Mouse (Mus musculus) neural tube, embryonic 14.5 days (tissue): ENCODE measurements around the gene Eea1. TPM values are rescaled to one million over a fixed set of nuclear protein-coding genes. Genes with fewer than 3 reads are reported as not detected.

Source experiments
- ATAC-seq: fragments of 200-750 bp; cut with Nextera tagmentation; 2 replicates; pipeline ENCODE4 v1.8.0; 2017; ENCODE audit warnings: low read depth, mild to moderate bottlenecking, moderate TSS enrichment, moderate library complexity
- H3K27ac ChIP-seq: fragments of 300-500 bp; sonication (generic); 2 replicates; pipeline ENCODE4 v1.5.1; 2014; ENCODE audit warnings: low read depth, mild to moderate bottlenecking, control low read depth, low read length, moderate library complexity, mixed read lengths
- H3K27me3 ChIP-seq: fragments of 300-500 bp; sonication (generic); 2 replicates; pipeline ENCODE4 v1.6.1; 2014; ENCODE audit warnings: low read length; ENCODE audit not compliant: control insufficient read depth, insufficient read depth
- H3K36me3 ChIP-seq: fragments of 300-500 bp; sonication (generic); 2 replicates; pipeline ENCODE4 v1.6.1; 2014; ENCODE audit warnings: low read length, mixed read lengths; ENCODE audit not compliant: control insufficient read depth, insufficient read depth
- H3K4me1 ChIP-seq: fragments of 300-500 bp; sonication (generic); 2 replicates; pipeline ENCODE4 v1.6.1; 2014; ENCODE audit warnings: low read length; ENCODE audit not compliant: control insufficient read depth, insufficient read depth
- H3K4me2 ChIP-seq: fragments of 300-500 bp; sonication (generic); 2 replicates; pipeline ENCODE4 v1.6.1; 2014; ENCODE audit warnings: mild to moderate bottlenecking, low read depth, low read length, control low read depth
- H3K4me3 ChIP-seq: fragments of 300-500 bp; sonication (generic); 2 replicates; pipeline ENCODE4 v1.5.1; 2014; ENCODE audit warnings: low read depth, low read length, control low read depth, mixed read lengths
- H3K9ac ChIP-seq: fragments of 300-500 bp; sonication (generic); replicated peaks from 2 replicates; pipeline ENCODE4 v1.6.1; 2014; ENCODE audit warnings: low read depth, mild to moderate bottlenecking, control low read depth, low read length, mixed read lengths
- H3K9me3 ChIP-seq: fragments of 300-500 bp; sonication (generic); 2 replicates; pipeline ENCODE4 v1.6.1; 2016; ENCODE audit warnings: low read length; ENCODE audit not compliant: control insufficient read depth
- WGBS: fragments of 180-500 bp; shearing (Covaris S2); extraction: QIAGEN DNeasy Blood & Tissue Kit; methylation state at CpG from one replicate; pipeline ENCODE4 v1.1.7; 2014; 5-methylcytosine and 5-hydroxymethylcytosine counted together
- polyA plus RNA-seq: library from polyadenylated mRNA; unstranded; fragments of >200 nt; fragmentation: Nextera tagmentation; extraction: Ambion mirVana; gene quantifications from 2 replicates; pipeline ENCODE4 v1.2.1, GENCODE M21; 2014

Gene Eea1
- polyA plus RNA-seq, 1 experiment from 2014 or later = 30.1 TPM

GRCm38 (mm10) chr10:95969694-95970093 lies 29.2 kb downstream of the Eea1 start:
- Histone ChIP-seq H3K4me2 (no peak overlapping the region), H3K4me1 (no peaks in the 10 kb centered on the region), H3K27ac (no peak overlapping the region), H3K9me3 (no peaks in the 10 kb centered on the region), H3K4me3 (no peak overlapping the region), H3K27me3 (no peaks in the 10 kb centered on the region), H3K36me3 (no peaks in the 10 kb centered on the region), H3K9ac (no peak overlapping the region)
- no peak for ATAC-seq
- 93% methylated on average over 1 of the region's 1 CpGs for WGBS

- Histone ChIP-seq H3K9me3 (no peaks in the 10 kb centered on the region), H3K27ac (no peak overlapping the region), H3K4me2 (no peak overlapping the region), H3K9ac (no peak overlapping the region), H3K4me1 (no peaks in the 10 kb centered on the region), H3K36me3 (no peaks in the 10 kb centered on the region), H3K4me3 (no peak overlapping the region), H3K27me3 (no peaks in the 10 kb centered on the region)
- no peak for ATAC-seq
- WGBS = 86% methylated on average over 3 of the region's 3 CpGs
Measured at GRCm38 (mm10) chr10:95970744-95971212, 30.3 kb downstream of the Eea1 start.

GRCm38 (mm10) chr10:95971341-95971740 lies 30.9 kb downstream of the Eea1 start:
- 92% methylated on average over 4 of the region's 4 CpGs for WGBS
- Histone ChIP-seq H3K27me3 (no peaks in the 10 kb centered on the region), H3K27ac (no peak overlapping the region), H3K36me3 (no peaks in the 10 kb centered on the region), H3K9ac (no peak overlapping the region), H3K4me2 (no peak overlapping the region), H3K4me3 (no peak overlapping the region), H3K9me3 (no peaks in the 10 kb centered on the region), H3K4me1 (no peaks in the 10 kb centered on the region)
- ATAC-seq = no peak

- no peaks in the 10 kb centered on the region for H3K27me3 ChIP-seq
- H3K9me3 ChIP-seq = no peaks in the 10 kb centered on the region
- H3K36me3 ChIP-seq = no peaks in the 10 kb centered on the region
- ATAC-seq = no peak
- H3K4me2 ChIP-seq = no peak overlapping the region
- no peak overlapping the region for H3K9ac ChIP-seq
- H3K4me1 ChIP-seq = no peaks in the 10 kb centered on the region
- 89% methylated on average over 3 of the region's 3 CpGs for WGBS
- no peak overlapping the region for H3K27ac ChIP-seq
- no peak overlapping the region for H3K4me3 ChIP-seq
Measured at GRCm38 (mm10) chr10:95971942-95972341, 31.5 kb downstream of the Eea1 start.

- 98% methylated on average over 3 of the region's 3 CpGs for WGBS
- Histone ChIP-seq H3K4me3 (no peak overlapping the region), H3K9ac (no peak overlapping the region), H3K27me3 (no peaks in the 10 kb centered on the region), H3K9me3 (no peaks in the 10 kb centered on the region), H3K36me3 (no peaks in the 10 kb centered on the region), H3K4me2 (no peak overlapping the region), H3K27ac (no peak overlapping the region), H3K4me1 (no peaks in the 10 kb centered on the region)
- no peak for ATAC-seq
Measured at GRCm38 (mm10) chr10:95974462-95974861, 34.0 kb downstream of the Eea1 start.

- Histone ChIP-seq H3K36me3 (no peaks in the 10 kb centered on the region), H3K4me3 (no peak overlapping the region), H3K27me3 (no peaks in the 10 kb centered on the region), H3K27ac (no peak overlapping the region), H3K9ac (no peak overlapping the region), H3K9me3 (no peaks in the 10 kb centered on the region), H3K4me2 (no peak overlapping the region), H3K4me1 (no peaks in the 10 kb centered on the region)
- ATAC-seq = no peak
- WGBS = 92% methylated on average over 2 of the region's 2 CpGs
Measured at GRCm38 (mm10) chr10:95976798-95977197, 36.3 kb downstream of the Eea1 start.

GRCm38 (mm10) chr10:95989731-95990130 lies 49.3 kb downstream of the Eea1 start:
- WGBS = 95% methylated on average over 1 of the region's 1 CpGs
- no peaks in the 10 kb centered on the region for H3K27me3 ChIP-seq
- H3K4me2 ChIP-seq = no peak overlapping the region
- no peak overlapping the region for H3K27ac ChIP-seq
- no peak for ATAC-seq
- no peaks in the 10 kb centered on the region for H3K4me1 ChIP-seq
- H3K9ac ChIP-seq = no peak overlapping the region
- no peaks in the 10 kb centered on the region for H3K9me3 ChIP-seq
- no peaks in the 10 kb centered on the region for H3K36me3 ChIP-seq
- H3K4me3 ChIP-seq = no peak overlapping the region

GRCm38 (mm10) chr10:95991176-95991575 lies 50.7 kb downstream of the Eea1 start:
- Histone ChIP-seq H3K27ac (no peak overlapping the region), H3K4me1 (no peaks in the 10 kb centered on the region), H3K4me3 (no peak overlapping the region), H3K9me3 (no peaks in the 10 kb centered on the region), H3K9ac (no peak overlapping the region), H3K27me3 (no peaks in the 10 kb centered on the region), H3K4me2 (no peak overlapping the region), H3K36me3 (no peaks in the 10 kb centered on the region)
- WGBS = 80% methylated on average over 1 of the region's 1 CpGs
- ATAC-seq = no peak

- WGBS = 84% methylated on average over 5 of the region's 5 CpGs
- H3K9me3 ChIP-seq = no peaks in the 10 kb centered on the region
- peaks cover 7% of the 10 kb centered on the region; the same call in 1 of the 2 replicates for H3K36me3 ChIP-seq
- no peak for ATAC-seq
- H3K27ac ChIP-seq = no peak overlapping the region
- H3K4me2 ChIP-seq = no peak overlapping the region
- no peaks in the 10 kb centered on the region for H3K4me1 ChIP-seq
- no peaks in the 10 kb centered on the region for H3K27me3 ChIP-seq
- H3K4me3 ChIP-seq = no peak overlapping the region
- H3K9ac ChIP-seq = no peak overlapping the region
Measured at GRCm38 (mm10) chr10:96000904-96001303, 60.5 kb downstream of the Eea1 start.

- Histone ChIP-seq H3K27ac (no peak overlapping the region), H3K9ac (no peak overlapping the region), H3K9me3 (no peaks in the 10 kb centered on the region), H3K4me3 (no peak overlapping the region), H3K27me3 (no peaks in the 10 kb centered on the region), H3K4me2 (no peak overlapping the region), H3K4me1 (no peaks in the 10 kb centered on the region), H3K36me3 (peaks cover 23% of the 10 kb centered on the region)
- no peak for ATAC-seq
Measured at GRCm38 (mm10) chr10:96015738-96016137, 75.3 kb downstream of the Eea1 start.
